Comparison of ENCODE assay signal across 8 mouse cellular contexts in genomic region chr10:69834700-69835099, GRCm38 (mm10).
DNase-seq lines count a peak whose midpoint lies in the region; ATAC-seq and TF ChIP-seq lines count a peak whose summit lies in the region.

No protein-coding gene starts in this region.

- 0 out of 2 replicates have a peak, but pooled peaks cover 2% of the 10 kb centered on the region for H3K36me3 ChIP-seq in midbrain, postnatal 0 days (ENCODE audit: insufficient read depth, low read length)
- H3K36me3 ChIP-seq in midbrain, embryonic 11.5 days (ENCODE audit: control insufficient read depth, insufficient read depth, low read length), result no peaks in the 10 kb centered on the region
- no peaks in the 10 kb centered on the region for H3K36me3 ChIP-seq in kidney, postnatal 0 days (ENCODE audit: insufficient read depth, low read length)
- H3K36me3 ChIP-seq in midbrain, embryonic 10.5 days, result no peaks in the 10 kb centered on the region

- H3K27ac ChIP-seq in midbrain, postnatal 0 days (ENCODE audit: low read depth, low read length), result no peak overlapping the region
- no peak overlapping the region for H3K27ac ChIP-seq in midbrain, embryonic 11.5 days (ENCODE audit: low read depth, low read length)
- H3K27ac ChIP-seq in kidney, postnatal 0 days, result no peak overlapping the region
- no peak overlapping the region for H3K27ac ChIP-seq in midbrain, embryonic 10.5 days (replicated peaks)

- H3K9me3 ChIP-seq in midbrain, postnatal 0 days (ENCODE audit: low read length), result no peaks in the 10 kb centered on the region
- H3K9me3 ChIP-seq in midbrain, embryonic 11.5 days (ENCODE audit: control insufficient read depth, low read length), result no peaks in the 10 kb centered on the region
- H3K9me3 ChIP-seq in kidney, postnatal 0 days (replicated peaks; ENCODE audit: low read length), result no peaks in the 10 kb centered on the region
- no peaks in the 10 kb centered on the region for H3K9me3 ChIP-seq in midbrain, embryonic 10.5 days (replicated peaks)

- no peaks in the 10 kb centered on the region for H3K27me3 ChIP-seq in midbrain, postnatal 0 days (ENCODE audit: insufficient read depth, low read length)
- H3K27me3 ChIP-seq in midbrain, embryonic 11.5 days (ENCODE audit: control insufficient read depth, insufficient read depth, low read length), result no peaks in the 10 kb centered on the region
- no peaks in the 10 kb centered on the region for H3K27me3 ChIP-seq in kidney, postnatal 0 days (ENCODE audit: insufficient read depth, low read length)
- no peaks in the 10 kb centered on the region for H3K27me3 ChIP-seq in midbrain, embryonic 10.5 days (ENCODE audit: low read depth, poor library complexity, severe bottlenecking)

- no peak overlapping the region for H3K9ac ChIP-seq in midbrain, postnatal 0 days (replicated peaks; ENCODE audit: low read length, poor library complexity, severe bottlenecking)
- H3K9ac ChIP-seq in midbrain, embryonic 11.5 days (ENCODE audit: low read length), result no peak overlapping the region
- H3K9ac ChIP-seq in kidney, postnatal 0 days (ENCODE audit: low read depth, low read length), result no peak overlapping the region

- H3K4me2 ChIP-seq in midbrain, postnatal 0 days (ENCODE audit: low read depth, low read length, poor library complexity, severe bottlenecking), result no peak overlapping the region
- H3K4me2 ChIP-seq in midbrain, embryonic 11.5 days, result no peak overlapping the region
- no peak overlapping the region for H3K4me2 ChIP-seq in kidney, postnatal 0 days (ENCODE audit: low read length)

- no peak for ATAC-seq in midbrain, postnatal 0 days (ENCODE audit: low FRiP score)
- no peak for ATAC-seq in midbrain, embryonic 11.5 days (ENCODE audit: low FRiP score)
- ATAC-seq in kidney, postnatal 0 days (replicated peaks; ENCODE audit: low FRiP score, low read depth), result no peak
- ATAC-seq in frontal cortex, adult (ENCODE audit: low TSS enrichment), result no peak

- H3K4me1 ChIP-seq in midbrain, postnatal 0 days (ENCODE audit: insufficient read depth, low read length), result no peaks in the 10 kb centered on the region
- no peaks in the 10 kb centered on the region for H3K4me1 ChIP-seq in midbrain, embryonic 11.5 days (ENCODE audit: control insufficient read depth, insufficient read depth, low read length)
- H3K4me1 ChIP-seq in kidney, postnatal 0 days (replicated peaks; ENCODE audit: insufficient read depth, low read length), result no peaks in the 10 kb centered on the region
- no peaks in the 10 kb centered on the region for H3K4me1 ChIP-seq in midbrain, embryonic 10.5 days

- H3K4me3 ChIP-seq in midbrain, postnatal 0 days (ENCODE audit: low read depth, low read length), result no peak overlapping the region
- no peak overlapping the region for H3K4me3 ChIP-seq in midbrain, embryonic 11.5 days (ENCODE audit: low read depth, low read length)
- no peak overlapping the region for H3K4me3 ChIP-seq in kidney, postnatal 0 days (replicated peaks; ENCODE audit: low read depth, low read length)
- no peak overlapping the region for H3K4me3 ChIP-seq in midbrain, embryonic 10.5 days

- 54% methylated on average over 4 of the region's 4 CpGs for WGBS in midbrain, postnatal 0 days
- 81% methylated on average over 4 of the region's 4 CpGs for WGBS in midbrain, embryonic 11.5 days
- WGBS in kidney, postnatal 0 days, result 66% methylated on average over 4 of the region's 4 CpGs
- 84% methylated on average over 4 of the region's 4 CpGs for WGBS in midbrain, embryonic 10.5 days

- DNase-seq in midbrain, postnatal 0 days (ENCODE audit: low spot score), result peak; percentile 41
- no peak for DNase-seq in midbrain, embryonic 11.5 days (ENCODE audit: low spot score, missing footprints)
- DNase-seq in gastrocnemius, adult 8-10 months (ENCODE audit: low spot score in 2 of 2), result peak; percentile 8 to 23
- DNase-seq in kidney, postnatal 0 days (ENCODE audit: low spot score), result peak; percentile 73
- DNase-seq in testis, postnatal 10 days (ENCODE audit: low spot score), result peak; percentile 63
- DNase-seq in midbrain, embryonic 10.5 days (ENCODE audit: low spot score), result no peak
- no peak for DNase-seq in thymus, adult 18-20 months

- TF ChIP-seq CTCF in midbrain, postnatal 0 days (IDR thresholded peaks at IDR 0.05), result no peak
- no peak for TF ChIP-seq CTCF in kidney, postnatal 0 days (IDR thresholded peaks at IDR 0.05; ENCODE audit: low read depth)

Comparison
In these comparisons a context has a peak if more than half of its experiments do, and no peak if none do; other contexts are left out.
1. DNase-seq: peak in midbrain, postnatal 0 days (single experiment), gastrocnemius, adult 8-10 months (2 of 2), kidney, postnatal 0 days (single experiment) and testis, postnatal 10 days (single experiment); none in midbrain, embryonic 11.5 days (single experiment), midbrain, embryonic 10.5 days (single experiment) and thymus, adult 18-20 months (0 of 2).